Mouse (Mus musculus) activated CD4-positive, CD25-positive, alpha-beta regulatory T cell, adult 4 months (primary cell): ENCODE measurements around the gene Nfia. TPM values are rescaled to one million over a fixed set of nuclear protein-coding genes. Genes with fewer than 3 reads are reported as not detected.

Source experiments
- ATAC-seq: one replicate; pipeline ENCODE4 v1.8.0; 2017
- polyA plus RNA-seq, 2 experiments: library from polyadenylated mRNA; unstranded; fragments of 100-300 nt; shearing (Covaris generic); gene quantifications; one replicate each; pipeline ENCODE4 v1.2.1; 2017

Nfia gene
- polyA plus RNA-seq, 2 experiments from 2014 or later, result 7.3 to 12.6 TPM

- ATAC-seq, result no peak
These were observed 334.5 kb downstream of the Nfia start for GRCm38 (mm10) chr4:98107093-98107453.

- no peak for ATAC-seq
These were observed 335.6 kb downstream of the Nfia start for GRCm38 (mm10) chr4:98107936-98108675.

GRCm38 (mm10) chr4:98108676-98109016, 336.1 kb downstream of the Nfia start:
- no peak for ATAC-seq

GRCm38 (mm10) chr4:98109064-98109463, 336.5 kb downstream of the Nfia start:
- ATAC-seq, result no peak

GRCm38 (mm10) chr4:98109911-98110310, 337.4 kb downstream of the Nfia start:
- no peak for ATAC-seq

- peak; percentile 48 for ATAC-seq
These were observed 340.9 kb downstream of the Nfia start for GRCm38 (mm10) chr4:98113289-98114024.

- ATAC-seq, result no peak
These were observed 342.4 kb downstream of the Nfia start for GRCm38 (mm10) chr4:98114966-98115365.

- ATAC-seq, result no peak
These were observed 342.9 kb downstream of the Nfia start for GRCm38 (mm10) chr4:98115401-98115800.

- no peak for ATAC-seq
These were observed 343.5 kb downstream of the Nfia start for GRCm38 (mm10) chr4:98116046-98116445.

- ATAC-seq, result no peak
These were observed 345.6 kb downstream of the Nfia start for GRCm38 (mm10) chr4:98118126-98118525.

GRCm38 (mm10) chr4:98118761-98119675, 346.5 kb downstream of the Nfia start:
- ATAC-seq, result peak; percentile 33

- peak; percentile 78 for ATAC-seq
These were observed 347.5 kb downstream of the Nfia start for GRCm38 (mm10) chr4:98119949-98120531.

GRCm38 (mm10) chr4:98120706-98121340, 348.3 kb downstream of the Nfia start:
- ATAC-seq, result no peak

- no peak for ATAC-seq
These were observed 353.6 kb downstream of the Nfia start for GRCm38 (mm10) chr4:98126003-98126677.

- ATAC-seq, result no peak
These were observed 358.3 kb downstream of the Nfia start for GRCm38 (mm10) chr4:98130798-98131197.

- ATAC-seq, result no peak
These were observed 361.5 kb downstream of the Nfia start for GRCm38 (mm10) chr4:98134027-98134426.

GRCm38 (mm10) chr4:98136072-98136471, 363.5 kb downstream of the Nfia start:
- ATAC-seq, result no peak

- no peak for ATAC-seq
These were observed 370.4 kb downstream of the Nfia start for GRCm38 (mm10) chr4:98142879-98143436.

- ATAC-seq, result no peak
These were observed 378.0 kb downstream of the Nfia start for GRCm38 (mm10) chr4:98150576-98150975.

GRCm38 (mm10) chr4:98157921-98158320, 385.4 kb downstream of the Nfia start:
- no peak for ATAC-seq

- no peak for ATAC-seq
These were observed 393.8 kb downstream of the Nfia start for GRCm38 (mm10) chr4:98166379-98166778.
